Mouse (Mus musculus): ENCODE results near the gene Slco1a1.

- TF ChIP-seq CTCF (IDR thresholded peaks at IDR 0.05; ENCODE audit: borderline replicate concordance, control insufficient read depth, extremely low read depth, insufficient read depth, low read length, poor library complexity) (no peak), POLR2A (IDR thresholded peaks at IDR 0.05; ENCODE audit: control insufficient read depth, extremely low read depth, insufficient read depth, low read length, poor library complexity) (no peak)
Observed at GRCm38 (mm10) chr6:141940451-141940850, 6.3 kb downstream of the Slco1a1 start.
